Mouse (Mus musculus) E14TG2a.4 (cell line): Measurements from ENCODE around the gene Wdr19.

ENCODE experiments used
- CTCF ChIP-seq: conservative IDR thresholded peaks from 2 replicates; pipeline ENCODE4 v1.5.1; 2014; ENCODE audit warnings: low read length
- NANOG ChIP-seq: IDR thresholded peaks from 2 replicates; pipeline ENCODE4 v1.6.1; 2014; ENCODE audit warnings: borderline replicate concordance, low read length, mixed read lengths

GRCm38 (mm10) chr5:65213321-65213720 is 13.8 kb downstream of the Wdr19 start:
- TF ChIP-seq CTCF (peak; percentile 100), NANOG (no peak)
